Mouse (Mus musculus) spleen, adult 12 weeks (tissue): Measurements from ENCODE around the gene Ppm1l.

ENCODE experiments used
- DNase-seq: peaks from one replicate; pipeline ENCODE4 v3.0.0; 2022; ENCODE audit warnings: low spot score

Ppm1l gene

GRCm38 (mm10) chr3:69333819-69334218 lies 17.2 kb downstream of the Ppm1l start:
- DNase-seq: no peak

- DNase-seq: no peak
Observed at GRCm38 (mm10) chr3:69340486-69340885, 23.8 kb downstream of the Ppm1l start.

- no peak for DNase-seq
Observed at GRCm38 (mm10) chr3:69340971-69341370, 24.3 kb downstream of the Ppm1l start.

- DNase-seq: no peak
Observed at GRCm38 (mm10) chr3:69341514-69341913, 24.9 kb downstream of the Ppm1l start.

- DNase-seq: no peak
Observed at GRCm38 (mm10) chr3:69342247-69342921, 25.7 kb downstream of the Ppm1l start.

GRCm38 (mm10) chr3:69343124-69343523 lies 26.5 kb downstream of the Ppm1l start:
- DNase-seq: no peak

- no peak for DNase-seq
Observed at GRCm38 (mm10) chr3:69346514-69346913, 29.9 kb downstream of the Ppm1l start.

GRCm38 (mm10) chr3:69348197-69348920 lies 31.7 kb downstream of the Ppm1l start:
- no peak for DNase-seq

- DNase-seq: no peak
Observed at GRCm38 (mm10) chr3:69348921-69349237, 32.2 kb downstream of the Ppm1l start.

- no peak for DNase-seq
Observed at GRCm38 (mm10) chr3:69349973-69350372, 33.3 kb downstream of the Ppm1l start.

- DNase-seq: no peak
Observed at GRCm38 (mm10) chr3:69352194-69352593, 35.5 kb downstream of the Ppm1l start.

- no peak for DNase-seq
Observed at GRCm38 (mm10) chr3:69354681-69355080, 38.0 kb downstream of the Ppm1l start.

GRCm38 (mm10) chr3:69356078-69356665 lies 39.5 kb downstream of the Ppm1l start:
- DNase-seq: no peak

GRCm38 (mm10) chr3:69356781-69357180 lies 40.1 kb downstream of the Ppm1l start:
- no peak for DNase-seq

- no peak for DNase-seq
Observed at GRCm38 (mm10) chr3:69357897-69358619, 41.4 kb downstream of the Ppm1l start.

GRCm38 (mm10) chr3:69358620-69358964 lies 41.9 kb downstream of the Ppm1l start:
- no peak for DNase-seq

GRCm38 (mm10) chr3:69360263-69360895 lies 43.7 kb downstream of the Ppm1l start:
- DNase-seq: no peak

GRCm38 (mm10) chr3:69361487-69362349 lies 45.1 kb downstream of the Ppm1l start:
- no peak for DNase-seq

- no peak for DNase-seq
Observed at GRCm38 (mm10) chr3:69362350-69362790, 45.7 kb downstream of the Ppm1l start.

GRCm38 (mm10) chr3:69362906-69363305 lies 46.2 kb downstream of the Ppm1l start:
- DNase-seq: no peak

GRCm38 (mm10) chr3:69364151-69364550 lies 47.5 kb downstream of the Ppm1l start:
- DNase-seq: no peak
